Mouse (Mus musculus) c-Kit-positive CD71-positive TER-119-negative erythroid progenitor cells, embryonic 14.5 days (primary cell): ENCODE results near the gene Ppp6r1.
A peak's percentile ranks its signal among the peaks of the same experiment; 100 is the strongest.

Experiments
- DNase-seq: peaks from one replicate; pipeline ENCODE4 v3.0.0-alpha.2; 2013; ENCODE audit warnings: low read depth

The Ppp6r1 gene

DNA sequence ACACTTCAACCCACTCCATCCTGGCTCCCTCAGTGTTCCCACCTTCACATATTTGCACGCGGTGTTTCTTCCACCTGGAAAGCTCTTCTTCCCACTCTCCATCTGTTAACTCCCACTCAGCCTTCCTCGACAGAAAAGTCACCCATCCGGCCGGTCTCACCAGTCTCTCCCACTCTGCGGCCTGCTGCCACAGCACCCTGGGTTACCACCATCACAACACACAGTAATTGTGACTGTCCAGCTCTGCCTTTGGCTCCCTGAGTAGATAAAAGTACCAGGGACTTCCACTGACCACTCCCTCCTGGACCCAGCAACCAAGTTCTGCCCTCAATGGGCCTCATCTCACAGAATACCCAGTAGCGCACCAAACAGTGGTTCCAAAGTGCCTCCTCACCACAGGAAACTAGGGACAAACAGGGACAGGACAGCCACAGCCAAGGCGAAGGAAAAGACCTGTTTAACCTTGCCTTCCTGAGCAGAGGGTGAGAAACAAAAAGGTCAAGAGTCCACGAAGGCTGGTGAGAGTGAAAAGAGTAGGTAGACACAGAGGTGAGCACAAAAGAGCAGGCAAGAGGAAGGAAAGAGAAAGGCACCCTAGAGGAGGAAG lies 1.2 kb downstream of the Ppp6r1 start:
- DNase-seq = no peak

DNA sequence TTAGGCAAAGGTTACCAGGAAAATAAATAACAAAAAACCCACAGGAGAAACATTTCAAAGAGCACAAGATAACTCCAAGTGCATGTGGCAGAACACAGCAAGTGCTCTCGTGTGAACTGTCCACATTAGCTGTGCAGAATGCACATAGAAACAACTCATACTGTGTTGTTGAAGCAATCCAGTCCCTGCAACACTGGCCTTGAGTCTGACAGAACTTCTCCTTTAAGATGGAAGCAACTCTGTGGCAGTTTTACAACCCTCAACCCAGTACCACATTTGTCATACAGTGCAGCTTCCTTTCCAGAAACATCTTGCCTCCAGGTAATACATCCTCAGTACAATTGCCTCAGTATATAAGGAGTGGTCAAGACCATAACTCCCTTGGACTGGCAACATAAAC lies 2.0 kb downstream of the Ppp6r1 start:
- no peak for DNase-seq

DNA sequence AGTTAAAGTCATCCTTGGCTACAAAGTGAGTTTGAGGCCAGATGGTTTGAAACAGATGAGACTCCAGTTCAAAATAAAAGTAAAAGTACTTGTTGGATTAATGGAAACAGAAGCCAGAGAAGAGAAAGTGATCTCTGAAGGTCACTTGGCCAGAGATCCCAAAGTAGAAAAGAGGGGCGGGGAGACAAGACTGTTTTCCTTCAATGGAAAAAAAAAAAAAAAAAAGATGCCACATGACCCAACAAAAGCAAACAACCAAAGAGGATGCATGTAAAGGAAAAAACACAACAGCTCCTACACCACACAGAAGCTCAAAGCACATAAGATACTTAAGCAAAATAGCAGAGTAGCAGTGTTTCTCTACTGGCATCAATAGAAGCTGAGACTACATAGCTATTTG lies 2.9 kb downstream of the Ppp6r1 start:
- no peak for DNase-seq

DNA sequence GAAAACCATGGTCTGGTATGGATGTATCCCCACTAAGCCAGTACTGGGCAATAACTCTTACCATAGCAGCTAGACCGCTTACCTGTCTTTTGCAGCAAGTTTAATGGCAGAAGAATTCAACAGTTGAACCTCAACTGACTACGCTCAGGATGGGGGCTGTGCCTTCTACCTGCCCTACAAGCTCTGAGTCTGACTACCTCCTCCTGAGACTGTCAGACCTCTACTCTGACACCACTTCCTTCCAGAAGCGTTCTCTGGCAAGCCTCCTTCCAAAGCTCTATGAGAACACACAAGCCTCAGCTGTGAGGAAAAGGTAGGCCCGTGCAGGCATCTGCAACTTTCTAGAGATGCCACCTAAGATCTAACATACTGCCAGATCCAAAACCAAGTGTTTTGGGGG lies 3.4 kb downstream of the Ppp6r1 start:
- DNase-seq = no peak

DNA sequence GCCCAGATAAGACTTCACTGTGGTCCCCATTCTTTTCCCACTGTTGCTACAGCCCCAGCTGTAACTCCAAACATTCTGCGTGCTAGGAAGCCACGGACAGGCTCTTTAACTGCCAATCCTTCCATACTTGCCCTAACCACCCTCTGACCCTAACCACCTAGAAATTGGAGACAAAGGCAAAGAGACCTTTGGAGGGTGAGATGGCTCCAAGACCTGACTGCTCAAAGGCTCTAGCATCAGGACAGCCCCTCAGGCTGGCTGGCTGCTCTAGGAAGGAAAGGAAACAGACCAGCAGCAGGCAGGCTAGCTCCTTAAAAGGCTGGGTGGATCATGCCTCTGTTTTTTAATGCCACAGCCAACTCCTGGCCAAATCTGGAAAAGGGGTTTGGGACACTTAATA lies 4.6 kb downstream of the Ppp6r1 start:
- no peak for DNase-seq

DNA sequence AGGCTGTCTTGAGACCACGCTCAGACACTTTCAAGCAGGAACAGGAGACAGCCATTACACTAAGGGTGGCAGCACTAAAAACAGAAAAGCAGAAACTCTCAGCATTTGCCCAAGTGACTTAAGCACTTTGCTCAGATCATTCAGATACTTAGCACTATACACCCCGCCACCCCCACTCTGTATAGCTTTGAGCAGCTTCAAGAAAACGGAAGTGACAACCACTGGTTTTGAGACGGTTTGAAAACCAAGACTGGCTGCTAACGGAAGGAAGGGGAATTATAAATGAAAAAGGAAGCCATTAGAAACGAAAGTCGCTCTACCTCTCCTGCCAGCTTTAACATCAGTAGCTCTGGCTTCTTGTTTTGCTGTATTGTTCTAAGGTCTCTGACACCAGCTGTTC lies 5.0 kb downstream of the Ppp6r1 start:
- no peak for DNase-seq

DNA sequence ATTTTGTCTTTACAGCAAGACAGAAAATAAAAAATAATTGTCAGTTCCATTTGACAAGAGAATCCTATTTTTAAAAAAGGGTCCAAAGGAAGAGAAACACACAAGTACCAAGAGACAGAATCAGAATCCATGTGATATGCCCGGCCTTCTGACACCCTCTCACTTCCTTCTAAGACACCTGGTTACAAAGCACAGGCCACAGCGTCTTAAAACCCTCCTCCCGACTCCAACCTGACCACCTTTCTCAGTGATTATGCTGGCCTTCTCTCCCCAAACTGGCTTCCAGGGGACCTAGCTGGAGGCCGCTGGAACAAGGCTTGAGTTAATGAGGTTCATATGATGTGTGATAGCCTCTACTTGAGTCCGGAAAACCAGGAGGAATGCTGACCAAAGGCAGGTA lies 5.5 kb downstream of the Ppp6r1 start:
- no peak for DNase-seq

DNA sequence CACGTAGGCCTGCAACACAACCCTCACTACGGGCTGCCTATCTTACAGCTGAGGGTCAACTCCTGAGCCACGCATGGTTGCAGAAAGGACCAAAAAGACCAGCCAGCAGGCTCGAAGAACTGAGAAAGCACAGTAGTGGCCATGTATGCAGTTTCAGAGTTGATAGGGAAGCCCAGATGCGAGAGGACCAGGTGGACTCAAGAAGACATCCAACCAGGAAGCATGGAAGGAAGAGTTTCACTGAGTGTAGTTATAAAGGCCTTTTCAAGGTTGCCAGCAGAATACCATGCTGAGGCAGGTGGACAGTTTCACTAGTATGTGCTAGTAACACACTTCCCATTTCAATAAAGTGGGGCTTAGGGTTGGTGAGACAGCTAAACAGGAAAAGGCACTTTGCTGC lies 6.1 kb downstream of the Ppp6r1 start:
- DNase-seq = no peak

DNA sequence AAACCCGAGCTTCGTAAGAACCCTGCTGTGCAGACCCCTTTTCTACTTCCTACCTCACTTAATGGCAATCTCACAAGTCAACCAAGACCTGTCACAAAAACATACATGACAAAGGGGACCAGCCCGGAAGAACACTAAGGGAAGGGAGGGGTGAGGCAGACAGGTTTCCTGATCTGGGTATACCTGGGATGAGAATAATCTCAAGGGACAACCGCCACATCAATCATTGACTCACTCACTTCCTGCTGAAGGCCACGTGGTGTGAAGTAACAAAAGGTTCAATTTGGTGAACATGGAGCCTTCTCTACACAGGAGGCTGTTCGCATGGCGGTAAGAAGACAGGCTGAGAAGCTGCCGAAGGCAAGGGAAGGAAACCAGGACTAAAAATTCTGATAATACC lies 7.2 kb downstream of the Ppp6r1 start:
- DNase-seq = no peak

DNA sequence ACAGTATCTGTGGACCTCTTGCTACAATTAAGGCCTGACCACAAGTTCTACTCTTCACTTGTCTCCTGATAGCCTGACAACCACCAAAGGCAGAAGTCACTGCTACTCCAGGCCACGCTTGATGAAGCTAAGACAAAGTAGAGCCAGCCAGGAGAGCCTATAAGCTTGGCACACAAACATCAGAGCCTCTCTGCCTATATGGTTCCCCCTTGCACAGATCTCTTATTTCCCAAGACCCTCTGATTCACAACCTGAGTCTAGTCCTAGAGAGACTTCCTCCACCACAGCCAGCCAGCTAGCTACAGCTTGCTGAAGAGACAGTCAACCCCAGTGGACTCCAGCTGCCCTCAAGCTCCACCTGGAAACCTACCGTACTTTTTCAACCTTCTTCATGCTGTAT lies 10.8 kb downstream of the Ppp6r1 start:
- DNase-seq = no peak

DNA sequence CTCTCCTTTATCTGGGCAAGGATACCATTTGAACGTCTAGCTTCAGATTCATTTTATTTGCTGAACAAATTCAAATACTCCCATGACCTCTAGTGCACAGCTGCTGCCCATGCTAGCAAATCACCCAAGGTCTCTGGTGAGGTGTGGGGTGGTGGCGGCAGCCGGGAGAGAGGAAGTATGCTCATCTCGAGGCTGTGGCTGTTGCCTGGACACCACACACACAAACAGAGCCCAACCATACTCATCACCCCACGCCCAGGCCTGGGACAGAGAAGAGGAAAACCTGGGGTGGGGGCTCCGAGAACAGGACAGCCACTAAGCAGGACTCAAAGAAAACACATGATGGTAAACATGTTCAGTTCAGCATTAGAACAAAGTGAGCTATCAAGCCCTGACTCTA lies 11.5 kb downstream of the Ppp6r1 start:
- DNase-seq = no peak

DNA sequence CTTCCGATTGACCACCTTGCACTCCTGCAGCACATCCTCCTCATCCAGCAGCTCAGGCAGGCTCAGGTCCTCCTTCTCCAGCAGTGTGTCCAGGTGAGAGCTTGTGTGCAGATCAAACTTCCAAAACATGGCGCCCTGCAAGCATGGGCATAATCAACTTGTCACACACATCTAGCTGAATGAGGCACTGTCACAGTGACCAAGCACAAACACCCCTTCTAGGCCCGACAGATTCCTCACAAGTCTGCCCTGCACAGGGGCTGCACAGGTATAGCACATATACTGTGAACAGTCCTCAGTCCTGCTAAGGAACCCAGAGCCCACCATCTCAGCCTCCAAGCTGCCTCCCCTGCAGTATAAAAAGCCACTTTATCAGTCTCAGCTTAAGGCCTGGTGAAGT lies 12.0 kb downstream of the Ppp6r1 start:
- no peak for DNase-seq

DNA sequence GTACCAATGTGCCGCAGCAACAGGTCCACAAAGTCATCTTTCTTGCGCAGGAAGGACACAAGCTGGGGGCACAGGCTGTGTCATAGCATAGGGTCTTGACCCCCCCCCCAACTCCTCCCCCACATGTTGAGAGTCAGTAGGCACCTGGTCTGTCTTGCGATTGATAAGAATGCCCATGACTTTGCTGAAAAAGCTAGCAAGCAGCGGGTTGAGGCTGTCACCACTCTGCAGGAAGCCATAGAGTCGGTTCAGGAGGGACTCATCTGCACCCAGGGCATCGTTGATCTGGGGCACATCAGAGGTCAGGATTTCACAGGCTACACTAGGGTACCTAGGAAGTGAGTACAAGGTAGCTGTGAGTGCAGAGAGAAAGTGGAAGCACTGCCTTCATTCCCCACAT lies 15.6 kb downstream of the Ppp6r1 start:
- DNase-seq = no peak

DNA sequence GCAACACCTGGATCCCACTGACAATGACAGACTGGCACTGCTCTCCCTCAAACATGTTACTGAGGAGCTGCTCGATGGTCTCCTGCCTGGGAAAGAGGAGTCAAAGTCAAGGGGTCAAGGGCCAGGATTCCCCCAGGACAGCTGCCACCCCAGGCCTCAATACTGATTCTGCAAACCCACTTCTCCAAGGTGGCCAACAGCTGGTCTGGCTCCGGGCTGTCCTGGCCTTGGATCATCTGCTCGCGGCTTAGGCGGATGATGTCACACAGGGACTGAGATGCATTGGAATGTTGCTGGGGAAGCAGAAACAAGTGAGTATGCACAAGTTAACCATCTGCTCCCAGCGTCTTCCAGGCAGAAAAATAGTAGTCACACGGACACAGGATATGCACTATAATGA lies 16.9 kb downstream of the Ppp6r1 start:
- DNase-seq = no peak

DNA sequence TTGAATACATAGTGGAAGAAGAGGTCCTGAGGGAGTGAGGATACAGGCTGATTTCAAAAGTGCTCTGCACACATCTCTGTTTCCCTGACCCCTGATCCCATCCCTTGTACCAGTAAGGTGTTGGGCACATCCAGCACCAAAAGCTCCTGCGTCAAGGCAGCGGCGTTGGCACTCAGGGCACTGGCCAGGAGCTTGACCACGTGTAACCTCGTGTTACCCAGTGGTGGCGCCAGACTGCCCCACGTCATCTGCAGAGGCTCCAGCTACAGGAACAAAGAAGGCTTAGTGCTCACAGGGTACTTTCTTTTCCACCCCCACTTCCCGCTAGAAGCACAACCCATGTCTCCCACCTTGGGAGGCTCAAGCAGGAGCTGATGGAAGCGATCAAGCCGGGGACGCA lies 17.7 kb downstream of the Ppp6r1 start:
- DNase-seq = no peak

DNA sequence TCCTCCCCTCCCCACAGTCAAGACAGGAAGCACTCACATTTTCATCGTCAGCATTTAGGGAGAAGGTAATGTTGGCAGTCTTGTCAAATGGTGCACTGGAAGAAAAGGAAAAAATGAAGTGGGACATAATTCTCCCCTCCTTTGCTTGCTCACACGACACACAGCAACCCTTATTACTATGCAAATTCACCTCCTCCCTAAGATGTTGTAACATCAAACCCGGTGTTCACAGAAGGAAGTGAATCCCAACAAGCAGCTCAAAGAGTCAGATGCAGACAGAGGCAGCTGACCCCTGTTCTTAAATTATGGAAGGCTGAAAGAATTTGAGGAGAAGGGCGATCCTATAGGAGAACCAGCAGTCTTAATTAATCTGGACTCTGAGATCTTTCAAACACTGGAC lies 22.6 kb downstream of the Ppp6r1 start:
- DNase-seq = no peak

DNA sequence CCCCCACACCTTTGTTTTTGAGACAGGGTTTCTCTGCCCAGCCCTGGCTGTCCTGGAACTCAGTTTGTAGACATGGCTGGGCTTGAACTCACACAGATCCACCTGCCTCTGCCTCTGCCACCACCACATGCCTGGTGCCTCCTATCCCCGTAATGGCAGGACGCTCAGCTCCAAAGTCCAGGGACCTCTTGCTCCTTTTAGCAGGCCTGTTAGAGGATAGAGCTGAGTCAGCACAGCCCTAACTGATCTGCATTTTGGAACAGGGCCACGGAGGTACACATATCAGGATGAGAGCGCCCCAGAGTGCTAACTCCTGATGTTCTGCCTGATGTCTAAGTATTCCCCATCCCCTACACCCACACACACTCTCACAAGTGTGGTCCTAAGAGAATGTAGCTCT lies 27.8 kb downstream of the Ppp6r1 start, which contains the start of gene Tmem86b:
TSS of gene Tmem86b (minus strand) at position 392 of the 400 bp plus-strand sequence.
- DNase-seq = no peak

DNA sequence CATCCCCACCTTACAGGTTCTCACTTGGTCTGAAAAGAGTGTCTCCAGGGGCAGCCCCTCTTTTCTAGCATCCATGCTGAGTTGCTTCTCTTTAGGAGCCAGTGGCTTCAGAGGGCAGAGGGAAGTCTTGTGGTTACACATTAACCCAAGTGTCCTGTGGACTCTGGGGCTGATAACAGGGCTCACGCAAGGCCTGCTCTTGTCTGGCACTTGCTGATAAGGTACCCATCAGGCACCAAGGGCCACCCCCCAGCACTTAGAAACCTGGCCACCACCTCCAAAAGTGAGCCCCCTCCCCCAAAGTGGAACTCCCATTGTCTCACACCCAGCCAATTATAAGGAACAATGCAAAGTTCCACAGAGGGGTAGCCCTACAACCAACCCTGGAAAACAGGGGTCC lies 28.6 kb downstream of the Ppp6r1 start:
- peak; percentile 75 for DNase-seq

DNA sequence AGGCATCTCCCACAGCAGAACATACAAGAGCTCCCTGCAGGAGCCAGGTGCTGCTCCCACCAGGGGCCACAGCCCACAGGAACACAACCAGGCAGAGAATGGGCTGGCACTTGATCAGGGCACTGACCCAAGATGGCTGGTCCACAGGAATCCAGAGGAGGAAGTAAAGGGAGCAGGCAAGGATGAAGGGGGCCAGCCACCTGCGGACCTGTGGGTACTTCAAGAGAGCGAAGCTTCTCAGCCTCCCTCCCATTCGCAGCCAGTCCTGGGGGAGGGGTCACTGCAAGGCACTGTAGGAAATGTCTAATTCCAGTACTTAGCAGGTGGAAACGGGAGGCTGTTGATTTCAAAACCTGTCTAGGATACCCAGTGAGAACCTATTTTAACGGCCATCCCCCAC lies 29.2 kb downstream of the Ppp6r1 start:
- DNase-seq = no peak

DNA sequence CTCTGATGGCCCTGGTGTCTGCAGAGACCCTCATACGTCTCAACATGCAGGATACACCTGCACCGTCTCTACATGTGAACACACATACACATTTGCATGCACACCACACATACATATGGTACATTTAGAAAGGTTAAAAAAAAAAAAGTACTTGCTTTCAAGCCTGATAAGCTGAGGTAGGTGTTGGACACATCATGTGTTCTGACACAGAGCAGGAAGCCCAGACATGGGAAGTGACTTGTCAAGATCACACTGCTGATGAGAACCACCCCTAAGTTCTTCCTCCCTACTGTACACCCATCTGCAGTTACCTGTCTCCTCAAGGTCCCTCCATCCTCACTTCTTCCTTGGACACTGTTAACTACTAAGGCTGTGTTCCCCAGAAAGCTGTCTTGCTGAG lies 32.9 kb downstream of the Ppp6r1 start:
- no peak for DNase-seq

DNA sequence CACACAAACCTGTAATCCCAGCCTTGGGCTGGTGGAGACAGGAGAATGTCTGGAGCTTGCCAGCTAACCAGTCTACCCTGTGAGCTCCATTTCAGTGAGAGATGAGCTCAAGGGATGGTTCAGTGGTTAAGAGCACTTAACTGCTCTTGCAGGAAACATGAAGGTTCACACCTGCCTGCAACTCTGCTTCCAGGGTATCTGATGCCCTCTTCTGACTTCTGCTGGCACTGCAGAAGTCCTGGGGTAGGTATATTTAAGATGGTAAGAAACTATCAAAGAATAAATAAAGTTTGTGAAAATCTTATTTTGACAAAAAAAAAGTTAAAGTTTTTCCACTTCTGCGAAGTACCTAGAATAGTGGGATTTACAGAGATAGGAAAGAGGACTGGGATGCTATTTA lies 34.5 kb downstream of the Ppp6r1 start:
- no peak for DNase-seq

DNA sequence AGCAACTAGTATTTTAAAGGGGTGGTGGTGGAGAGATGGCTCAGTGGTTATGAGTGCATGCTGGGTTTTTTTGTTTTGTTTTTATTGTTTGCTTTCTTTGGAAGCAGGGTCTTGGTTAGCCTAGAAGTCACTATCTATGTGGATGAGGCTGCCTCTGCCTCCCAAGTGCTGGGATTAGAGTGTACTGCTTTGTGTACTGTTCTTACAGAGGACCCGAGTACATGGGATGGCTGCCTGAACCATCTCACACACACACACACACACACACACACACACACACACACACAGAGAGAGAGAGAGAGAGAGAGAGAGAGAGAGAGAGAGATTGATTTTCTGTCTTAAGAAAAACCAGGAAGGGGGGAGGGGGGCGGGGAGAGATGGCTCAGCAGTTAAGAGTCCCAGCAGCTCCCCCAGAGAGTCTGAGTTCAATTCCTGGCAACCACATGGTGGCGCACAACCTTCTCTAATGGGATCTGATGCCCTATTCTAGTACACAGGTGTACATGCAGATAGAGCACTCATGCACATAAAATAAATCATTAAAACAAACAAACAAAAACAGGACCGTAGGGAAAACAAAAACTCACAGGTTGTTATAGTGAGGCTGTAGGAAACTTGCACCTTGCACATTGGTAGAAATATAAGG lies 35.2 kb downstream of the Ppp6r1 start:
- DNase-seq = peak; percentile 65

DNA sequence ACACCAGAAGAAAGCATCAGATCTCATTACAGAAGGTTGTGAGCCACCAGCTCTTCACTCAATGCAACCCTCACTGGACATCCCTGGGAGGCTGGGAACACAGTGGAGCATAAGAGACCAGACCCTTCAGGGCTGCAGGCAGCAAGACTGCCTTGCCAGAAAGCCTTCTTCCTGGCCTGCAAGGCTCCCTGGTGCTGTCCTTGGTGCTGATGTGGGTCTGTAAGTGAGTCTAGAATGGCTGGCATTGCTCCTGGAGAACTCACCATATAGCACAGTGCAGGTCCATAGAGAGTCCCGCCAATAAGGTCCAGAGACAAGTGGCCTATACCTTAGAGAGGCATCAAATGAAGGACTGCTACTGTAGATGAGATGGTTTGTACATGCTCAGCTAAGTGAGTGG lies 38.8 kb downstream of the Ppp6r1 start:
- DNase-seq = peak; percentile 70

DNA sequence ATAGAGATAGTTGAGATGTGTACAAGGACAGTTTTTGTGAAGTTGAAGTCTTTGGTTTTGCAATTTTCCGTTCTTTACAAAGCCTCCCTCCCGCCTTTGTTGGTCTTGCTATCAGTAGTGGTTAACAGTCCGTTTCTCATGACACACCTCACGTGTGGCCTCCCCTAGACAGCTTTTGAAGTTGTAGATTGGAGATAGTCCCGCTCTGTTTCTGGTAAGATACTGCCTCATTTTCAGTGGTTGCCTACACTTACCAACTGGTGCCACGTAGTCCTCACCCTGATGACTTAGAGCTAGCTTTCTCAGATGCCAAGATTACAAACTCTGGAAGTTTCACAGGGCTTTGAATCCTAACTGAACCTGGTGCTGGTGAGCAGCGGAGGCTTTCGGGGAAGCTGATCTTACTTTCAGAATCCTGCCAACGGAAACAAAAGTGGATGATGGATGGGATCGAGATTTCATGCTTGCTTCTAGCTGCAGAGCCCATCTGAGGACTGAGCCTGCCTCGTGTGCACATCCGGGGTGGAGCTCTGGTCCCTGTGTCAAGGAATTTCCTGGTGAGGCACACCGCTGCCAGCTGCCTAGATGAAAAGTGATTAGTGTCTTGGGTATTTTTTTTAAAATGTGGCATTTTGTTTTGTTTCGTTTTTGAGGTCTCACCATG lies 44.9 kb downstream of the Ppp6r1 start:
- no peak for DNase-seq
